In the genomic region with DNA sequence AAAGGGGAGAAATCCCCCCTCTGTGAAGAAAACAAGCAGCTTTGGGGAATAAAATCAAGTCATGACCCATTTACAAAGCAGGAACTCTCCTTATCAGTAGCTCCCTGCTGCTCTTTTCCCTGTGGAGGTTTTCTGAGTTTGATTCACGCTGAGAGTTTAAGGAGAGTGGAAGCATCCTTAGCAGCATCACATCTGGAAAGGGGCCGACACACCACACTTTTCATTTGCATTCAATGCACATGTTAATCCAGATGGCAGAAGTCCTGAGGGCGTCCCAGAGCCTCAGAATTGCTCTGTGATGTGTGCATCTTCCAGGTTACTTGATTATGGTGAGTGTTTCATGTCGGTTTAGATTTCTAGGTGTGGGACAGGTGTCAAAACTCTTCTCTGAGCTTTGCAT, we compare ENCODE assay signal across 27 mouse cellular contexts. TPM values are rescaled to one million over a fixed set of nuclear protein-coding genes. Genes with fewer than 3 reads are reported as not detected.
"Had no signal": no experiment of that assay in that cellular context is flagged by ENCODE, and none has a peak within 500 bp of the region (broad histone marks: within the 10 kb centered on the region; RNA-seq: fewer than 3 reads in every experiment).

No protein-coding gene starts in this region.

- H3K9ac ChIP-seq: limb, embryonic 13.5 days; liver, embryonic 12.5 days; liver, embryonic 15.5 days; lung, embryonic 15.5 days; midbrain, embryonic 12.5 days; neural tube, embryonic 12.5 days had no signal

- H3K4me1 ChIP-seq: limb, embryonic 10.5 days; limb, embryonic 13.5 days; liver, embryonic 12.5 days; liver, embryonic 15.5 days; lung, embryonic 15.5 days; megakaryocyte, embryonic 14.5 days; midbrain, embryonic 12.5 days; neural tube, embryonic 12.5 days had no signal

- H3K9me3 ChIP-seq: limb, embryonic 10.5 days; limb, embryonic 13.5 days; liver, embryonic 12.5 days; liver, embryonic 15.5 days; lung, embryonic 15.5 days; megakaryocyte, embryonic 14.5 days; midbrain, embryonic 12.5 days; neural tube, embryonic 12.5 days had no signal

- DNase-seq: kidney, adult 2 months; kidney, postnatal 25 days; layer of hippocampus, adult 9-11 months; liver; lung, adult 18-20 months; lung, postnatal 10 days; lung, postnatal 36 days; right cerebral cortex, postnatal 14 days; right cerebral cortex, postnatal 4 days; thymus, adult 2 months; thymus, postnatal 14 days; thymus, postnatal 4 days had no signal

- H3K27ac ChIP-seq: kidney, postnatal 0 days; layer of hippocampus, adult 2 months; limb, embryonic 10.5 days; limb, embryonic 13.5 days; liver, embryonic 12.5 days; liver, embryonic 15.5 days; lung, embryonic 15.5 days; midbrain, embryonic 12.5 days; neural tube, embryonic 12.5 days; stomach, postnatal 0 days had no signal

- H3K27me3 ChIP-seq: limb, embryonic 13.5 days; liver, embryonic 12.5 days; liver, embryonic 15.5 days; lung, embryonic 15.5 days; megakaryocyte, embryonic 14.5 days; midbrain, embryonic 12.5 days; neural tube, embryonic 12.5 days had no signal

- H3K36me3 ChIP-seq: limb, embryonic 10.5 days; limb, embryonic 13.5 days; liver, embryonic 12.5 days; liver, embryonic 15.5 days; lung, embryonic 15.5 days; midbrain, embryonic 12.5 days; neural tube, embryonic 12.5 days had no signal

- H3K4me2 ChIP-seq: limb, embryonic 13.5 days; liver, embryonic 12.5 days; liver, embryonic 15.5 days; lung, embryonic 15.5 days; midbrain, embryonic 12.5 days; neural tube, embryonic 12.5 days had no signal

- ATAC-seq: intestine, postnatal 0 days; liver, embryonic 12.5 days; midbrain, embryonic 16.5 days had no signal

- H3K4me3 ChIP-seq: layer of hippocampus, adult 2 months; limb, embryonic 10.5 days; limb, embryonic 13.5 days; liver, embryonic 12.5 days; liver, embryonic 15.5 days; lung, embryonic 15.5 days; megakaryocyte, embryonic 14.5 days; midbrain, embryonic 12.5 days; neural tube, embryonic 12.5 days had no signal

RNA-seq across cellular contexts. Expression of gene Gm9922, which starts 25.8 kb away (rescaled TPM):
- total RNA-seq: layer of hippocampus, adult 2 months; left cerebral cortex, adult 18-20 months; left cerebral cortex, postnatal 25 days had no signal
- polyA plus RNA-seq: liver, embryonic 12.5 days; liver, embryonic 15.5 days had no signal
